Mouse (Mus musculus): Measurements from ENCODE around the gene Sfrp2. TPM values are rescaled to one million over a fixed set of nuclear protein-coding genes. Genes with fewer than 3 reads are reported as not detected.

Sfrp2 gene
- total RNA-seq, 2 experiments from 2014 or later, result not detected

Other genes with a start within 250 kb of the Sfrp2 start
- 9.3 and 15.9 TPM in 2 replicates for gene Tlr2, start 75.4 kb downstream of the Sfrp2 start, total RNA-seq (2015)
- 10.6 and 16.0 TPM in 2 replicates for gene Tlr2, start 75.4 kb downstream of the Sfrp2 start, total RNA-seq (2017)

Data from megakaryocyte progenitor cell, adult 5-6 weeks (primary cell).